9 mouse cellular contexts compared by ENCODE assay signal in genomic region chr3:3000199-3000598, GRCm38 (mm10).
DNase-seq lines count a peak whose midpoint lies in the region; ATAC-seq lines count a peak whose summit lies in the region.
"Had no signal": no experiment of that assay in that cellular context is flagged by ENCODE, and none has a peak within 500 bp of the region (broad histone marks: within the 10 kb centered on the region; RNA-seq: fewer than 3 reads in every experiment).

No protein-coding gene starts in this region.

- H3K27ac ChIP-seq in hindbrain, embryonic 14.5 days: no peak overlapping the region
- H3K27ac ChIP-seq in hindbrain, embryonic 10.5 days: no peak overlapping the region

- no peak for DNase-seq in hindbrain, embryonic 14.5 days (ENCODE audit: low spot score)
- no peak for DNase-seq in hindbrain, embryonic 10.5 days (ENCODE audit: low spot score)
- DNase-seq in 416B (ENCODE audit: low read depth) (peak; percentile 62), ZHBTc4 (ENCODE audit: low read depth, low spot score) (peak; percentile 5)
- no peak for DNase-seq in frontal cortex, postnatal 25 days (ENCODE audit: low spot score in 2 of 2)
- DNase-seq in embryo, embryonic 10 days (ENCODE audit: low spot score): no peak
- DNase-seq: kidney, postnatal 25 days had no signal

- H3K4me2 ChIP-seq in hindbrain, embryonic 14.5 days (replicated peaks): no peak overlapping the region

- no peak overlapping the region for H3K9ac ChIP-seq in hindbrain, embryonic 14.5 days

- H3K4me1 ChIP-seq in hindbrain, embryonic 14.5 days (replicated peaks; ENCODE audit: control insufficient read depth, insufficient read depth, low read length): no peaks in the 10 kb centered on the region
- H3K4me1 ChIP-seq in hindbrain, embryonic 10.5 days (replicated peaks): no peaks in the 10 kb centered on the region

- no peak overlapping the region for H3K4me3 ChIP-seq in hindbrain, embryonic 14.5 days (replicated peaks; ENCODE audit: low read length)
- no peak overlapping the region for H3K4me3 ChIP-seq in hindbrain, embryonic 10.5 days

- ATAC-seq in hindbrain, embryonic 14.5 days (ENCODE audit: low FRiP score): peak; percentile 8; the same call in 1 of the 2 replicates
- peak; percentile 70 for ATAC-seq in megakaryocyte-erythroid progenitor cell, adult 5-6 weeks (replicated peaks; ENCODE audit: low FRiP score, low TSS enrichment, poor library complexity, severe bottlenecking)
- ATAC-seq: activated CD4-positive, CD25-positive, alpha-beta regulatory T cell, adult 4 months had no signal

- peaks cover 44% of the 10 kb centered on the region for H3K9me3 ChIP-seq in hindbrain, embryonic 14.5 days (ENCODE audit: control insufficient read depth, low read length)
- peaks cover 48% of the 10 kb centered on the region for H3K9me3 ChIP-seq in hindbrain, embryonic 10.5 days

- no peaks in the 10 kb centered on the region for H3K27me3 ChIP-seq in hindbrain, embryonic 14.5 days (ENCODE audit: control insufficient read depth, insufficient read depth, low read length)
- H3K27me3 ChIP-seq in hindbrain, embryonic 10.5 days (ENCODE audit: insufficient read depth, poor library complexity, severe bottlenecking): no peaks in the 10 kb centered on the region

- H3K36me3 ChIP-seq in hindbrain, embryonic 14.5 days (replicated peaks; ENCODE audit: control insufficient read depth, insufficient read depth): no peaks in the 10 kb centered on the region
- H3K36me3 ChIP-seq in hindbrain, embryonic 10.5 days: no peaks in the 10 kb centered on the region

Comparison
In these comparisons a context has a peak if more than half of its experiments do, and no peak if none do; other contexts are left out.
1. DNase-seq: peak in 416B (single experiment) and ZHBTc4 (single experiment); none in hindbrain, embryonic 14.5 days (single experiment), hindbrain, embryonic 10.5 days (single experiment), frontal cortex, postnatal 25 days (0 of 2) and embryo, embryonic 10 days (single experiment).